Mouse (Mus musculus) c-Kit-positive CD71-positive TER-119-positive erythroid progenitor cells, embryonic 14.5 days (primary cell): ENCODE results near the gene Rad54l2.
A peak's percentile ranks its signal among the peaks of the same experiment; 100 is the strongest.

Source experiments
- DNase-seq: peaks from one replicate; pipeline ENCODE4 v3.0.0-alpha.2; 2013; ENCODE audit warnings: low spot score

Gene Rad54l2

GRCm38 (mm10) chr9:106752135-106752534, 36.9 kb downstream of the Rad54l2 start:
- no peak for DNase-seq

- no peak for DNase-seq
Observed at GRCm38 (mm10) chr9:106739962-106740361, 49.0 kb downstream of the Rad54l2 start.

- DNase-seq, result no peak
Observed at GRCm38 (mm10) chr9:106739056-106739455, 49.9 kb downstream of the Rad54l2 start.

- no peak for DNase-seq
Observed at GRCm38 (mm10) chr9:106738199-106738985, 50.6 kb downstream of the Rad54l2 start.

GRCm38 (mm10) chr9:106733690-106734089, 55.3 kb downstream of the Rad54l2 start:
- no peak for DNase-seq

GRCm38 (mm10) chr9:106729416-106729815, 59.6 kb downstream of the Rad54l2 start:
- DNase-seq, result no peak

- peak; percentile 42 for DNase-seq
Observed at GRCm38 (mm10) chr9:106726891-106727290, 62.1 kb downstream of the Rad54l2 start.

GRCm38 (mm10) chr9:106725435-106725834, 63.6 kb downstream of the Rad54l2 start:
- DNase-seq, result no peak

- DNase-seq, result no peak
Observed at GRCm38 (mm10) chr9:106724864-106725263, 64.1 kb downstream of the Rad54l2 start.

GRCm38 (mm10) chr9:106716729-106717128, 72.3 kb downstream of the Rad54l2 start:
- no peak for DNase-seq

GRCm38 (mm10) chr9:106716232-106716631, 72.8 kb downstream of the Rad54l2 start:
- DNase-seq, result no peak

- no peak for DNase-seq
Observed at GRCm38 (mm10) chr9:106712470-106712869, 76.5 kb downstream of the Rad54l2 start.

GRCm38 (mm10) chr9:106692973-106693481, 96.0 kb downstream of the Rad54l2 start:
- DNase-seq, result no peak

GRCm38 (mm10) chr9:106688834-106689233, 100.2 kb downstream of the Rad54l2 start:
- no peak for DNase-seq

GRCm38 (mm10) chr9:106686983-106687650, 101.9 kb downstream of the Rad54l2 start:
- peak; percentile 74 for DNase-seq

GRCm38 (mm10) chr9:106685249-106686101, 103.5 kb downstream of the Rad54l2 start, which contains the start of gene Tex264:
Gene Tex264 (minus strand): TSS chr9:106685927.
- DNase-seq, result peak; percentile 46

- DNase-seq, result no peak
Observed at GRCm38 (mm10) chr9:106684918-106685248, 104.1 kb downstream of the Rad54l2 start.

- no peak for DNase-seq
Observed at GRCm38 (mm10) chr9:106684093-106684872, 104.7 kb downstream of the Rad54l2 start.

GRCm38 (mm10) chr9:106681026-106681425, 108.0 kb downstream of the Rad54l2 start:
- DNase-seq, result no peak

- DNase-seq, result no peak
Observed at GRCm38 (mm10) chr9:106678242-106678641, 110.8 kb downstream of the Rad54l2 start.

- DNase-seq, result no peak
Observed at GRCm38 (mm10) chr9:106677702-106678101, 111.3 kb downstream of the Rad54l2 start.
